Comparison of ENCODE assay signal across 20 mouse cellular contexts in genomic region chr9:65177497-65177896, GRCm38 (mm10). TPM values are rescaled to one million over a fixed set of nuclear protein-coding genes. Genes with fewer than 3 reads are reported as not detected.
DNase-seq lines count a peak whose midpoint lies in the region; ATAC-seq and TF ChIP-seq lines count a peak whose summit lies in the region.
"Had no signal": no experiment of that assay in that cellular context is flagged by ENCODE, and none has a peak within 500 bp of the region (broad histone marks: within the 10 kb centered on the region; RNA-seq: fewer than 3 reads in every experiment).

No protein-coding gene starts in this region.

- peak overlapping the region; percentile 86 for H3K27ac ChIP-seq in embryonic facial prominence, embryonic 11.5 days (replicated peaks; ENCODE audit: low read depth, low read length)
- H3K27ac ChIP-seq in forebrain, embryonic 16.5 days (ENCODE audit: low read length), result peak overlapping the region; percentile 34; the same call in 1 of the 2 replicates
- H3K27ac ChIP-seq in limb, embryonic 10.5 days, result peak overlapping the region; percentile 88
- peak overlapping the region; percentile 85 for H3K27ac ChIP-seq in neural tube, embryonic 12.5 days
- no peak overlapping the region for H3K27ac ChIP-seq in liver, postnatal 0 days (ENCODE audit: low read depth)
- H3K27ac ChIP-seq: limb, embryonic 12.5 days; liver, embryonic 15.5 days; stomach, postnatal 0 days had no signal

- peaks cover 2% of the 10 kb centered on the region for H3K36me3 ChIP-seq in embryonic facial prominence, embryonic 11.5 days (replicated peaks; ENCODE audit: control insufficient read depth, insufficient read depth, low read depth, low read length)
- no peaks in the 10 kb centered on the region; the same call in 1 of the 2 replicates for H3K36me3 ChIP-seq in forebrain, embryonic 16.5 days (ENCODE audit: control insufficient read depth, insufficient read depth)
- H3K36me3 ChIP-seq in limb, embryonic 10.5 days, result peaks cover 88% of the 10 kb centered on the region
- H3K36me3 ChIP-seq in neural tube, embryonic 12.5 days, result peaks cover 25% of the 10 kb centered on the region
- H3K36me3 ChIP-seq in liver, postnatal 0 days (replicated peaks; ENCODE audit: insufficient read depth, low read length), result no peaks in the 10 kb centered on the region
- H3K36me3 ChIP-seq: liver, embryonic 15.5 days had no signal

- no peak overlapping the region for H3K9ac ChIP-seq in embryonic facial prominence, embryonic 11.5 days (replicated peaks; ENCODE audit: low read length)
- no peak overlapping the region for H3K9ac ChIP-seq in forebrain, embryonic 16.5 days (replicated peaks; ENCODE audit: low read depth, low read length)
- 0 out of 2 replicates have a peak overlapping the region, but pooled peaks have one; percentile 13 for H3K9ac ChIP-seq in neural tube, embryonic 12.5 days
- H3K9ac ChIP-seq in liver, postnatal 0 days (replicated peaks), result no peak overlapping the region
- H3K9ac ChIP-seq: liver, embryonic 15.5 days had no signal

- no peak for TF ChIP-seq CTCF in liver, postnatal 0 days (IDR thresholded peaks at IDR 0.05; ENCODE audit: low read depth)

- H3K4me3 ChIP-seq in embryonic facial prominence, embryonic 11.5 days (ENCODE audit: low read depth, low read length), result no peak overlapping the region
- H3K4me3 ChIP-seq in forebrain, embryonic 16.5 days (replicated peaks; ENCODE audit: low read length), result no peak overlapping the region
- H3K4me3 ChIP-seq in limb, embryonic 10.5 days, result no peak overlapping the region
- H3K4me3 ChIP-seq in neural tube, embryonic 12.5 days, result no peak overlapping the region
- no peak overlapping the region for H3K4me3 ChIP-seq in liver, postnatal 0 days (ENCODE audit: low read depth, low read length)
- H3K4me3 ChIP-seq: limb, embryonic 12.5 days; liver, embryonic 15.5 days had no signal

- TF ChIP-seq EP300 in liver, postnatal 0 days (IDR thresholded peaks at IDR 0.05; ENCODE audit: low read depth), result no peak

- peaks cover 27% of the 10 kb centered on the region for H3K4me1 ChIP-seq in embryonic facial prominence, embryonic 11.5 days (ENCODE audit: control insufficient read depth, insufficient read depth, low read length)
- peaks cover 61% of the 10 kb centered on the region for H3K4me1 ChIP-seq in forebrain, embryonic 16.5 days (replicated peaks; ENCODE audit: control insufficient read depth, insufficient read depth, low read length)
- H3K4me1 ChIP-seq in limb, embryonic 10.5 days, result peaks cover 94% of the 10 kb centered on the region
- peaks cover 87% of the 10 kb centered on the region for H3K4me1 ChIP-seq in neural tube, embryonic 12.5 days
- no peaks in the 10 kb centered on the region for H3K4me1 ChIP-seq in liver, postnatal 0 days (ENCODE audit: insufficient read depth)

- H3K4me2 ChIP-seq in embryonic facial prominence, embryonic 11.5 days (ENCODE audit: low read depth, low read length), result no peak overlapping the region
- H3K4me2 ChIP-seq in forebrain, embryonic 16.5 days (ENCODE audit: low read length), result no peak overlapping the region
- peak overlapping the region; percentile 46; the same call in 1 of the 2 replicates for H3K4me2 ChIP-seq in neural tube, embryonic 12.5 days (replicated peaks)
- H3K4me2 ChIP-seq in liver, postnatal 0 days (ENCODE audit: low read depth, low read length), result no peak overlapping the region
- H3K4me2 ChIP-seq: limb, embryonic 12.5 days; liver, embryonic 15.5 days had no signal

- ATAC-seq in embryonic facial prominence, embryonic 11.5 days (replicated peaks; ENCODE audit: insufficient number of reproducible peaks, low FRiP score, low TSS enrichment, low read depth), result no peak
- no peak for ATAC-seq in forebrain, embryonic 16.5 days
- ATAC-seq in neural tube, embryonic 12.5 days (ENCODE audit: low FRiP score, low read depth), result no peak
- no peak for ATAC-seq in liver, postnatal 0 days
- no peak for ATAC-seq in erythroblast, adult 5-6 weeks (replicated peaks; ENCODE audit: low FRiP score, poor library complexity, severe bottlenecking)
- ATAC-seq: intestine, postnatal 0 days had no signal

- no peak for DNase-seq in embryonic facial prominence, embryonic 11.5 days (ENCODE audit: low spot score)
- no peak for DNase-seq in limb, embryonic 10.5 days (ENCODE audit: low spot score)
- no peak for DNase-seq in liver, postnatal 0 days
- DNase-seq in gastrocnemius, postnatal 25 days, result no peak
- DNase-seq: adrenal gland, adult 2 months; B cell, adult 2 months; cerebellum, adult 11-12 months; cerebellum, postnatal 36 days; gastrocnemius, postnatal 10 days; kidney, postnatal 25 days; lung, postnatal 14 days; spleen, adult 18-20 months; thymus, postnatal 4 days had no signal

- H3K9me3 ChIP-seq in embryonic facial prominence, embryonic 11.5 days (replicated peaks; ENCODE audit: control insufficient read depth, low read length), result no peaks in the 10 kb centered on the region
- no peaks in the 10 kb centered on the region for H3K9me3 ChIP-seq in forebrain, embryonic 16.5 days (ENCODE audit: control insufficient read depth, low read length)
- H3K9me3 ChIP-seq in limb, embryonic 10.5 days (replicated peaks), result no peaks in the 10 kb centered on the region
- no peaks in the 10 kb centered on the region for H3K9me3 ChIP-seq in neural tube, embryonic 12.5 days
- no peaks in the 10 kb centered on the region for H3K9me3 ChIP-seq in liver, postnatal 0 days (ENCODE audit: low read length)
- H3K9me3 ChIP-seq: limb, embryonic 12.5 days; liver, embryonic 15.5 days had no signal

- no peaks in the 10 kb centered on the region for H3K27me3 ChIP-seq in embryonic facial prominence, embryonic 11.5 days (ENCODE audit: control insufficient read depth, insufficient read depth, low read length)
- H3K27me3 ChIP-seq in forebrain, embryonic 16.5 days (replicated peaks; ENCODE audit: control insufficient read depth, insufficient read depth, low read length), result no peaks in the 10 kb centered on the region
- no peaks in the 10 kb centered on the region for H3K27me3 ChIP-seq in limb, embryonic 10.5 days (ENCODE audit: low read depth, poor library complexity, severe bottlenecking)
- H3K27me3 ChIP-seq in neural tube, embryonic 12.5 days (replicated peaks), result no peaks in the 10 kb centered on the region
- H3K27me3 ChIP-seq in liver, postnatal 0 days (ENCODE audit: insufficient read depth, low read length), result peaks cover 24% of the 10 kb centered on the region

- WGBS in embryonic facial prominence, embryonic 11.5 days, result 58% methylated on average over 3 of the region's 3 CpGs
- 62% methylated on average over 3 of the region's 3 CpGs for WGBS in forebrain, embryonic 16.5 days
- WGBS in limb, embryonic 10.5 days, result 75% methylated on average over 3 of the region's 3 CpGs
- 66% methylated on average over 3 of the region's 3 CpGs for WGBS in neural tube, embryonic 12.5 days
- WGBS in liver, postnatal 0 days (ENCODE audit: insufficient replicate concordance), result 74% methylated on average over 3 of the region's 3 CpGs

RNA-seq across cellular contexts. Expression of gene Parp16, which starts 17.7 kb away (rescaled TPM):
- polyA plus RNA-seq in embryonic facial prominence, embryonic 11.5 days (2014; fragmentation: Nextera tagmentation; extraction: Ambion mirVana), result 4.9 and 5.7 TPM in 2 replicates
- 5.4 and 6.6 TPM in 2 replicates for polyA plus RNA-seq in forebrain, embryonic 16.5 days (2015; fragmentation: Nextera tagmentation; extraction: Ambion mirVana)
- 8.7 and 9.0 TPM in 2 replicates for polyA plus RNA-seq in limb, embryonic 10.5 days (2016; fragmentation: Nextera tagmentation; extraction: Ambion mirVana)
- polyA plus RNA-seq in neural tube, embryonic 12.5 days (2016; fragmentation: Nextera tagmentation; extraction: Ambion mirVana), result 5.4 and 5.7 TPM in 2 replicates
- 11.7 and 12.0 TPM in 2 replicates for polyA plus RNA-seq in liver, postnatal 0 days (2015; fragmentation: Nextera tagmentation; extraction: Ambion mirVana)
- total RNA-seq in gastrocnemius, postnatal 25 days (2021), result 1 to 10 TPM; 3.8 to 5.3 TPM
- 10.2 and 13.2 TPM in 2 replicates for total RNA-seq in erythroblast, adult 5-6 weeks (2015; ENCODE audit: low replicate concordance)
- 14.5 and 15.3 TPM in 2 replicates for total RNA-seq in erythroblast, adult 5-6 weeks (2017; ENCODE audit: low replicate concordance)

RNA-seq across cellular contexts. Expression of gene Igdcc3, which starts 36.5 kb away (rescaled TPM):
- polyA plus RNA-seq in embryonic facial prominence, embryonic 11.5 days (2014; fragmentation: Nextera tagmentation; extraction: Ambion mirVana), result 17.0 and 18.7 TPM in 2 replicates
- polyA plus RNA-seq in forebrain, embryonic 16.5 days (2015; fragmentation: Nextera tagmentation; extraction: Ambion mirVana), result 8.3 and 8.5 TPM in 2 replicates
- polyA plus RNA-seq in limb, embryonic 10.5 days (2016; fragmentation: Nextera tagmentation; extraction: Ambion mirVana), result 230 and 420 TPM in 2 replicates
- polyA plus RNA-seq in neural tube, embryonic 12.5 days (2016; fragmentation: Nextera tagmentation; extraction: Ambion mirVana), result 32.6 and 36.4 TPM in 2 replicates
- polyA plus RNA-seq in liver, postnatal 0 days (2015; fragmentation: Nextera tagmentation; extraction: Ambion mirVana), result not detected in 2 replicates
- under 1 TPM; 0.21 to 0.33 TPM for total RNA-seq in gastrocnemius, postnatal 25 days (2021)
- total RNA-seq in erythroblast, adult 5-6 weeks (2015; ENCODE audit: low replicate concordance), result not detected in 2 replicates
- not detected in 2 replicates for total RNA-seq in erythroblast, adult 5-6 weeks (2017; ENCODE audit: low replicate concordance)
